Mouse (Mus musculus) midbrain, embryonic 12.5 days (tissue): ENCODE measurements around the gene Zswim8. TPM values are rescaled to one million over a fixed set of nuclear protein-coding genes. Genes with fewer than 3 reads are reported as not detected.
A peak's percentile ranks its signal among the peaks of the same experiment; 100 is the strongest.

Experiments
- ATAC-seq: fragments of 200-750 bp; cut with Nextera tagmentation; 2 replicates; pipeline ENCODE4 v1.8.0; 2017; ENCODE audit warnings: low read depth, moderate TSS enrichment, moderate library complexity; ENCODE audit not compliant: low FRiP score
- H3K27ac ChIP-seq: fragments of 300-500 bp; sonication (generic); replicated peaks from 2 replicates; pipeline ENCODE4 v1.5.1; 2016; ENCODE audit warnings: mild to moderate bottlenecking
- H3K27me3 ChIP-seq: fragments of 300-500 bp; sonication (generic); 2 replicates; pipeline ENCODE4 v1.6.1; 2016; ENCODE audit warnings: mild to moderate bottlenecking
- H3K36me3 ChIP-seq: fragments of 300-500 bp; sonication (generic); 2 replicates; pipeline ENCODE4 v1.6.1; 2016
- H3K4me1 ChIP-seq: fragments of 300-500 bp; sonication (generic); 2 replicates; pipeline ENCODE4 v1.6.1; 2016
- H3K4me2 ChIP-seq: fragments of 300-500 bp; sonication (generic); replicated peaks from 2 replicates; pipeline ENCODE4 v1.6.1; 2016; ENCODE audit warnings: mild to moderate bottlenecking, moderate library complexity
- H3K4me3 ChIP-seq: fragments of 300-500 bp; sonication (generic); 2 replicates; pipeline ENCODE4 v1.5.1; 2016; ENCODE audit warnings: mild to moderate bottlenecking
- H3K9ac ChIP-seq: fragments of 300-500 bp; sonication (generic); replicated peaks from 2 replicates; pipeline ENCODE4 v1.6.1; 2016; ENCODE audit warnings: mild to moderate bottlenecking, moderate library complexity
- H3K9me3 ChIP-seq: fragments of 300-500 bp; sonication (generic); 2 replicates; pipeline ENCODE4 v1.6.1; 2016; ENCODE audit warnings: mild to moderate bottlenecking
- WGBS: fragments of 180-500 bp; shearing (Covaris S2); methylation state at CpG from one replicate; pipeline ENCODE4 v1.1.7; 2016; 5-methylcytosine and 5-hydroxymethylcytosine counted together
- polyA plus RNA-seq: library from polyadenylated mRNA; unstranded; fragments of >200 nt; fragmentation: Nextera tagmentation; extraction: Ambion mirVana; gene quantifications from 2 replicates; pipeline ENCODE4 v1.2.1, GENCODE M21; 2016

The Zswim8 gene
- polyA plus RNA-seq, 1 experiment from 2014 or later: 47.6 TPM

DNA sequence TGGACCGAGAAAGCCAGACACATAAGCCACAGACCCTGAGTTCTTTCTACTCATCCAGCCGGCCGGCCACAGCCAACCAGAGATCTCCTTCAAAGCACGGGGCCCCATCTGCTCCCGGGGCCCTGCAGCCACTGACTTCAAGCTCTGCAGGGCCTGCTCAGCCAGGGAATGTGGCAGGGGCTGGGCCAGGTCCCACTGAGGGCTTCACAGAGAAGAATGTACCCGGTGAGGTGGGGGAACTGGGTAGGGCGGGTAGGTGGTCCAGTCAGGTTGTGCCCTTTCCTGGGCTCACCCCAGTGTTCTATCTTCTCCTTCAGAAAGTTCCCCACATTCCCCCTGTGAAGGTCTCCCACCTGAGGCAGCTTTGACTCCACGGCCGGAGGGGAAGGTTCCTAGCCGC is 11.1 kb downstream of the Zswim8 start:
- Histone ChIP-seq H3K4me2 (no peak overlapping the region), H3K36me3 (peaks cover 97% of the 10 kb centered on the region), H3K9ac (no peak overlapping the region), H3K27ac (no peak overlapping the region), H3K4me3 (no peak overlapping the region), H3K9me3 (no peaks in the 10 kb centered on the region), H3K4me1 (no peaks in the 10 kb centered on the region), H3K27me3 (no peaks in the 10 kb centered on the region)
- WGBS: 92% methylated on average over 10 of the region's 10 CpGs
- ATAC-seq: no peak

GRCm38 (mm10) chr14:20719767-20720166 is 12.4 kb downstream of the Zswim8 start:
- Histone ChIP-seq H3K4me1 (no peaks in the 10 kb centered on the region), H3K27me3 (no peaks in the 10 kb centered on the region), H3K27ac (no peak overlapping the region), H3K4me2 (no peak overlapping the region), H3K4me3 (no peak overlapping the region), H3K9me3 (no peaks in the 10 kb centered on the region), H3K36me3 (peaks cover 97% of the 10 kb centered on the region), H3K9ac (no peak overlapping the region)
- 92% methylated on average over 12 of the region's 12 CpGs for WGBS
- no peak for ATAC-seq

DNA sequence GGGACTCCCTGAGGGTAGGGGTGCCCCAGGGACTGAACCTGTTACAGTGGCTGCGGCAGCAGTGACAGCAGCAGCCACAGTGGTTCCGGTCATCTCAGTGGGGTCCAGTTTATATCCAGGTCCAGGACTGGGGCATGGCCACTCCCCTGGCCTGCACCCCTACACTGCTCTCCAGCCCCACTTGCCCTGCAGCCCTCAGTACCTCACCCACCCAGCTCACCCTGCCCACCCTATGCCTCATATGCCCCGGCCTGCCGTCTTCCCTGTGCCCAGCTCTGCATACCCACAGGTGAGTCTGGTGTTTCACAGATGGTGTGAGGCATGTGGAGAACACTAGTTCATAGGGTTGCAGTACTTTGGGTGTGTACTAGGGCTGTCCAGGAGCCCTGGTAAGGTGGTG is 14.0 kb downstream of the Zswim8 start:
- no peaks in the 10 kb centered on the region for H3K4me1 ChIP-seq
- no peak overlapping the region for H3K4me3 ChIP-seq
- H3K36me3 ChIP-seq: peaks cover 95% of the 10 kb centered on the region
- ATAC-seq: no peak
- no peak overlapping the region for H3K4me2 ChIP-seq
- H3K9ac ChIP-seq: no peak overlapping the region
- H3K27me3 ChIP-seq: no peaks in the 10 kb centered on the region
- 90% methylated on average over 4 of the region's 4 CpGs for WGBS
- no peaks in the 10 kb centered on the region for H3K9me3 ChIP-seq
- H3K27ac ChIP-seq: no peak overlapping the region

DNA sequence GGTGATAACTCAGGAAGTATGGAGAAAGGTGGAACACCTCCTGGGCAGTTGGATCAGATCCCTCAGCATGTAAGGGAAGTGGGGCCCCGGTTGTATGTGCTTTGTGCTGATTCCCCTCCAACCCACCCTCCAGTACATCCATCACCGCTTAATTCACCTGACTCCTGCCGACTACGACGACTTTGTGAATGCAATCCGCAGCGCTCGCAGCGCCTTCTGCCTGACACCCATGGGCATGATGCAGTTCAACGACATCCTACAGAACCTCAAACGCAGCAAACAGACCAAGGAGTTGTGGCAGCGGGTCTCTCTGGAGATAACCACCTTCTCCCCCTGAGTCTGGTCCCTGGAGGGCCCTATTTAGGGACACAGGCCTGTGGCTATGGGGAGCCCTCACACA is 15.7 kb downstream of the Zswim8 start:
- Histone ChIP-seq H3K4me2 (no peak overlapping the region), H3K9me3 (no peaks in the 10 kb centered on the region), H3K4me3 (no peak overlapping the region), H3K4me1 (no peaks in the 10 kb centered on the region), H3K27me3 (no peaks in the 10 kb centered on the region), H3K27ac (no peak overlapping the region), H3K36me3 (peaks cover 94% of the 10 kb centered on the region), H3K9ac (no peak overlapping the region)
- no peak for ATAC-seq
- 96% methylated on average over 12 of the region's 12 CpGs for WGBS

- ATAC-seq: no peak
- Histone ChIP-seq H3K4me1 (no peaks in the 10 kb centered on the region), H3K27ac (no peak overlapping the region), H3K4me3 (no peak overlapping the region), H3K9ac (no peak overlapping the region), H3K4me2 (no peak overlapping the region), H3K27me3 (no peaks in the 10 kb centered on the region), H3K36me3 (peaks cover 94% of the 10 kb centered on the region), H3K9me3 (no peaks in the 10 kb centered on the region)
- 41% methylated on average over 5 of the region's 5 CpGs for WGBS
Measured at GRCm38 (mm10) chr14:20724043-20724442, 16.7 kb downstream of the Zswim8 start.

- Histone ChIP-seq H3K9ac (no peak overlapping the region), H3K4me3 (no peak overlapping the region), H3K4me1 (no peaks in the 10 kb centered on the region), H3K27ac (no peak overlapping the region), H3K4me2 (no peak overlapping the region), H3K9me3 (no peaks in the 10 kb centered on the region), H3K27me3 (no peaks in the 10 kb centered on the region), H3K36me3 (peaks cover 95% of the 10 kb centered on the region)
- ATAC-seq: no peak
- WGBS: 86% methylated on average over 6 of the region's 6 CpGs
Measured at GRCm38 (mm10) chr14:20725660-20726339, 18.4 kb downstream of the Zswim8 start.

DNA sequence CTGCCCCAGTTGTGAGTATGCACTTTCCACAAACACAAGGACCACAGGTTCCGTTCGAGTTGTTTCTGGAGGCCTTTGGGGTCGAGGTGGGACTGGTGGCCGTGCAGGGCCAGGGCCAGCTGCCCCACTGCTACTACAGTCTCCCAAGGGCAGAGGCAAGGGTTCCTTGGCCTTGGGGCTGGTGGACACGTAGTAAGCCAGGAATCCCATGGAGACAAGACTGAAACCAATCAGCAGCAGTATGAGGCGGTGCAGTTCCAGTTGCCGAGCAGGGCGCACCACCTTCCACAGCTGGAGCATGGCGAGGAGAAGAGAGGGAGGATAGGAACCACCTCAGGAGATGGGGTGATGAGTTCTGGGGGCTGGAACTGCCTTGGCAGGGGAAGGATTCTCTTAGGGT is 22.5 kb downstream of the Zswim8 start:
- no peak for ATAC-seq
- peaks cover 63% of the 10 kb centered on the region for H3K36me3 ChIP-seq
- WGBS: 92% methylated on average over 9 of the region's 9 CpGs

GRCm38 (mm10) chr14:20730853-20731602 is 23.7 kb downstream of the Zswim8 start:
- no peaks in the 10 kb centered on the region for H3K9me3 ChIP-seq
- H3K27ac ChIP-seq: no peak overlapping the region
- ATAC-seq: no peak
- H3K27me3 ChIP-seq: no peaks in the 10 kb centered on the region
- no peak overlapping the region for H3K9ac ChIP-seq
- H3K4me3 ChIP-seq: no peak overlapping the region
- H3K4me1 ChIP-seq: peaks cover 12% of the 10 kb centered on the region
- WGBS: 93% methylated on average over 9 of the region's 9 CpGs
- H3K36me3 ChIP-seq: peaks cover 55% of the 10 kb centered on the region
- no peak overlapping the region for H3K4me2 ChIP-seq

More for the DNA sequence above, 22.5 kb downstream of the Zswim8 start:
- H3K27me3 ChIP-seq: no peaks in the 10 kb centered on the region
- no peak overlapping the region for H3K4me3 ChIP-seq
- no peak overlapping the region for H3K9ac ChIP-seq
- no peak overlapping the region for H3K27ac ChIP-seq
- no peak overlapping the region for H3K4me2 ChIP-seq
- no peaks in the 10 kb centered on the region for H3K9me3 ChIP-seq
- peaks cover 9% of the 10 kb centered on the region for H3K4me1 ChIP-seq

GRCm38 (mm10) chr14:20733041-20733951 is 25.9 kb downstream of the Zswim8 start:
- H3K36me3 ChIP-seq: peaks cover 51% of the 10 kb centered on the region
- H3K9me3 ChIP-seq: no peaks in the 10 kb centered on the region
- ATAC-seq: no peak
- 49% methylated on average over 12 of the region's 12 CpGs for WGBS
- H3K27me3 ChIP-seq: no peaks in the 10 kb centered on the region
- peak overlapping the region; percentile 86 for H3K4me3 ChIP-seq
- H3K4me2 ChIP-seq: peak overlapping the region; percentile 93
- H3K9ac ChIP-seq: peak overlapping the region; percentile 91
- H3K4me1 ChIP-seq: peaks cover 12% of the 10 kb centered on the region
- peak overlapping the region; percentile 79 for H3K27ac ChIP-seq

- H3K27ac ChIP-seq: peak within 1 kb of the TSS; percentile 79
Measured at GRCm38 (mm10) chr14:20733952-20734774, 26.8 kb downstream of the Zswim8 start, which contains the start of gene Ndst2. TSS of gene Ndst2 (minus strand) at chr14:20734562.

DNA sequence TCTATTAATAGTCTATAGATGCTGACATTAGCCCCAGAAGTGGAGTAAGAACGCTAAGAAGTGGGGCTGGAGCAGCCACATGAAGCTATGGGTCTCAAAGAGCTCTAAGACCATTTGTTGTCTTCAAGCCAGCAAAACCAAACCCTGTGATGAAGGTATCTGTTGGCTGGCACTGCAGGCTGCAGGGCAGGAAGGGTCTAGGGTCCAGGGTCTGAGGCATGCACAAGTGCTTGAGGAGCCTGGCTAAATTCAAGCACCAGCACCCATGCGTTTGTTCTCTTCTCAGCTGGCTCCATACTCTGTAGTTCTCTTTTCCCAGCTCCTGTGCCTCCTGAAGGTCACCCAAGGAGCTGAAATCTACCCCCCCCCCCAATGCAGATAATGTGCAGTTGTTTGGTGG is 27.7 kb downstream of the Zswim8 start:
- Histone ChIP-seq H3K27me3 (no peaks in the 10 kb centered on the region), H3K27ac (peak overlapping the region; percentile 47; the same call in 1 of the 2 replicates), H3K4me3 (no peak overlapping the region), H3K9ac (no peak overlapping the region), H3K4me1 (peaks cover 12% of the 10 kb centered on the region), H3K4me2 (0 out of 2 replicates have a peak overlapping the region, but pooled peaks have one; percentile 93), H3K9me3 (no peaks in the 10 kb centered on the region), H3K36me3 (peaks cover 48% of the 10 kb centered on the region)
- ATAC-seq: no peak
- WGBS: 76% methylated on average over 2 of the region's 2 CpGs

More at GRCm38 (mm10) chr14:20733952-20734774, 26.8 kb downstream of the Zswim8 start, which contains the start of gene Ndst2:
- Histone ChIP-seq H3K9ac (peak within 1 kb of the TSS; percentile 91), H3K27me3 (no peaks in the 10 kb centered on the region), H3K4me1 (peaks cover 12% of the 10 kb centered on the region), H3K4me2 (peak within 1 kb of the TSS; percentile 93), H3K9me3 (no peaks in the 10 kb centered on the region), H3K4me3 (peak within 1 kb of the TSS; percentile 86), H3K36me3 (peaks cover 51% of the 10 kb centered on the region)
- under 1% methylated on average over 80 of the region's 81 CpGs for WGBS
- ATAC-seq: peak; percentile 99
